Mouse (Mus musculus) hindbrain, embryonic 12.5 days (tissue): ENCODE results near the gene Parp6. TPM values are rescaled to one million over a fixed set of nuclear protein-coding genes. Genes with fewer than 3 reads are reported as not detected.

Source experiments
- ATAC-seq: fragments of 200-750 bp; cut with Nextera tagmentation; 2 replicates; pipeline ENCODE4 v1.8.0; 2017; ENCODE audit warnings: moderate TSS enrichment; ENCODE audit not compliant: low FRiP score
- H3K27ac ChIP-seq: fragments of 300-500 bp; sonication (generic); 2 replicates; pipeline ENCODE4 v1.5.1; 2016; ENCODE audit warnings: mild to moderate bottlenecking
- H3K27me3 ChIP-seq: fragments of 300-500 bp; sonication (generic); 2 replicates; pipeline ENCODE4 v1.6.1; 2016; ENCODE audit warnings: mild to moderate bottlenecking
- H3K36me3 ChIP-seq: fragments of 300-500 bp; sonication (generic); 2 replicates; pipeline ENCODE4 v1.6.1; 2016; ENCODE audit warnings: mild to moderate bottlenecking
- H3K4me1 ChIP-seq: fragments of 300-500 bp; sonication (generic); 2 replicates; pipeline ENCODE4 v1.6.1; 2016
- H3K4me2 ChIP-seq: fragments of 300-500 bp; sonication (generic); replicated peaks from 2 replicates; pipeline ENCODE4 v1.6.1; 2016; ENCODE audit warnings: mild to moderate bottlenecking
- H3K4me3 ChIP-seq: fragments of 300-500 bp; sonication (generic); 2 replicates; pipeline ENCODE4 v1.5.1; 2016; ENCODE audit warnings: mild to moderate bottlenecking
- H3K9ac ChIP-seq: fragments of 300-500 bp; sonication (generic); 2 replicates; pipeline ENCODE4 v1.6.1; 2016; ENCODE audit warnings: mild to moderate bottlenecking, moderate library complexity
- H3K9me3 ChIP-seq: fragments of 300-500 bp; sonication (generic); replicated peaks from 2 replicates; pipeline ENCODE4 v1.6.1; 2016; ENCODE audit warnings: mild to moderate bottlenecking
- WGBS: fragments of 180-500 bp; shearing (Covaris S2); methylation state at CpG from one replicate; pipeline ENCODE4 v1.1.7; 2016; 5-methylcytosine and 5-hydroxymethylcytosine counted together
- polyA plus RNA-seq: library from polyadenylated mRNA; unstranded; fragments of >200 nt; fragmentation: Nextera tagmentation; extraction: Ambion mirVana; gene quantifications from 2 replicates; pipeline ENCODE4 v1.2.1, GENCODE M21; 2016

Gene Parp6
- polyA plus RNA-seq, 1 experiment from 2014 or later = 127 TPM

DNA sequence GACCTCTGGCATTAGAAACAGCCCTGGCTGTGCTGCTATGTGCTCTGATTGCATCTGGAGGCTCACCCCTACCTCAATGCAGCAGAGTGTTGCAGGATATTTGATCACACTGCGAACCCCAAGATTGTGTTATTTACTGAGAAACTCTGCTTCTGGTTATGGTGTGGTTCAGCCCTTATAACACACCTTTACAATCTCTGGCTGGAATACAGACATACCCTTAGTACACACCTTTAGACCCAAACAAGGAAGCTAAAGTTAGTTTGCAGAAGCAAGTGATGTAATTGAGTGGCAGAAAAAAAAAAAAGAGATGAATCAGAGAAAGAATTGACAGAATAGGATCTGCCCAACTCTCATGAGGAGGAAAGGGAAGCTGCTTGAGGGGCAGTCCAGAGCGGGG lies 6.1 kb upstream of the Parp6 start:
- no peak overlapping the region for H3K9ac ChIP-seq
- H3K27me3 ChIP-seq = no peaks in the 10 kb centered on the region
- no peak for ATAC-seq
- H3K27ac ChIP-seq = no peak overlapping the region
- no peaks in the 10 kb centered on the region for H3K4me1 ChIP-seq
- 85% methylated on average over 2 of the region's 2 CpGs for WGBS
- no peaks in the 10 kb centered on the region for H3K36me3 ChIP-seq
- no peak overlapping the region for H3K4me2 ChIP-seq
- H3K4me3 ChIP-seq = no peak overlapping the region
- H3K9me3 ChIP-seq = no peaks in the 10 kb centered on the region

- Histone ChIP-seq H3K4me1 (peaks cover 12% of the 10 kb centered on the region), H3K36me3 (no peaks in the 10 kb centered on the region), H3K4me2 (no peak overlapping the region), H3K4me3 (no peak overlapping the region), H3K27ac (no peak overlapping the region), H3K9ac (no peak overlapping the region), H3K27me3 (no peaks in the 10 kb centered on the region), H3K9me3 (no peaks in the 10 kb centered on the region)
- 91% methylated on average over 2 of the region's 2 CpGs for WGBS
- no peak for ATAC-seq
These were observed 1.3 kb upstream of the Parp6 start for GRCm38 (mm10) chr9:59615797-59616196.

DNA sequence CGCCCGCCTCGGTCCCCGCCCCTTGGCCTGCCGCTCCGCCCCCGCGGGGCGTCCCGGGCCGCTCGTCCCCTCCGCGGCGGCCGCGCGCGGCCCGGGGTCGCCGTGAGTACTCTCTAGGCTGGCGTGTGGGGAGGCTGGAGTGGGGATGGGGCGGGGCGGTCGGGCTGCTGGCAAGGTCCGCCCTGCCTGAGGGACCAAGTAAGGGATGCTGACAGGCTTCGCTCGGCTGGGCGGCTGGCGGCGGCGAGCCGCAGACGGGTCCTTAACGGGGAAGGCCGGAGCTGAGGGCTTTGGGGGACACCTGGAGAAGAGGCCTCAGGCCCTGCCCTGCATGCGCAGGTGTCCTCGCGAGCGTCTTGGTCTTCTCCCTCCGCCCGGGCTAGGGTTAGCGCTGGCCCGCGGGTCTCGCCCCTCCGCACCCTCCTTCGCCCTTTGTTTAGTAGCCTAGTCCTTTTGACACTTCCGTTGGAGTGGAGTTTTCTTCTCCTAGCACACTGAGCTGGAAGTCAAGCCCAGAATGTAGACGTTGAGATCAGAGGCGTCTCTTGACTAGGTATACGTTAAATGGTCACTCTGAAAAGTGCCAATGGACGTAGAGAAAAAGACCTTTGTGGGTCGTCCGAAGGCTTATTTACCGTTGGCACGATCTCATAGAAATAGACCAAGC lies 356 bp downstream of the Parp6 start:
- Histone ChIP-seq H3K36me3 (peaks cover 7% of the 10 kb centered on the region), H3K4me2 (peak overlapping the region; percentile 70), H3K27ac (peak overlapping the region; percentile 95), H3K9ac (peak overlapping the region; percentile 90), H3K9me3 (no peaks in the 10 kb centered on the region), H3K27me3 (no peaks in the 10 kb centered on the region), H3K4me1 (peaks cover 12% of the 10 kb centered on the region), H3K4me3 (peak overlapping the region; percentile 91)
- peak; percentile 77 for ATAC-seq
- under 1% methylated on average over 49 of the region's 58 CpGs for WGBS

DNA sequence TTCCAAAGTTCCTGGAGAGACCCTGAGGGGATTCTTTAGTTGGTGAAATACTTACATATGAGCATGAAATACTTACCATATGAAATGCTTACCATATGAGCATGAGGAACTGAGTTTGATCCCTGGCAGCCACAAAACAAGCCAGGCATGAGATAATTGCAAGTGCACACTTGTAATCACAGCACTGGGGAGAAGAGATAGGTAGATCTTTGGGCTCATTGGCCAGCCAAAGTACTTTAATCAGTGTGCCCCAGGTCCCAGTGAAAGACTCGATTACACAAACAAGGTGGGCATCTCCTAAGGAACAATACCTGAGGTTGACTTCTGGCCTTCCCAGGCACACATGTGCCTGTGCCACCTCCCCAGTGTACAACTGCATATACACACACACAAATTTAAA lies 21.3 kb downstream of the Parp6 start:
- Histone ChIP-seq H3K27me3 (no peaks in the 10 kb centered on the region), H3K4me1 (no peaks in the 10 kb centered on the region), H3K4me3 (no peak overlapping the region), H3K27ac (no peak overlapping the region), H3K9me3 (no peaks in the 10 kb centered on the region), H3K9ac (no peak overlapping the region), H3K4me2 (no peak overlapping the region), H3K36me3 (peaks cover 81% of the 10 kb centered on the region)
- WGBS = 100% methylated on average over 1 of the region's 1 CpGs
- no peak for ATAC-seq

GRCm38 (mm10) chr9:59639936-59640335 lies 22.9 kb downstream of the Parp6 start:
- Histone ChIP-seq H3K4me3 (no peak overlapping the region), H3K9me3 (no peaks in the 10 kb centered on the region), H3K9ac (no peak overlapping the region), H3K27ac (no peak overlapping the region), H3K27me3 (no peaks in the 10 kb centered on the region), H3K4me2 (no peak overlapping the region), H3K36me3 (peaks cover 71% of the 10 kb centered on the region), H3K4me1 (no peaks in the 10 kb centered on the region)
- no peak for ATAC-seq
- WGBS = 93% methylated on average over 4 of the region's 4 CpGs

- Histone ChIP-seq H3K9ac (no peak overlapping the region), H3K4me1 (no peaks in the 10 kb centered on the region), H3K27ac (no peak overlapping the region), H3K27me3 (no peaks in the 10 kb centered on the region), H3K36me3 (peaks cover 64% of the 10 kb centered on the region), H3K9me3 (no peaks in the 10 kb centered on the region), H3K4me3 (no peak overlapping the region), H3K4me2 (no peak overlapping the region)
- WGBS = 87% methylated on average over 2 of the region's 2 CpGs
- no peak for ATAC-seq
These were observed 24.2 kb downstream of the Parp6 start for GRCm38 (mm10) chr9:59641320-59641719.

DNA sequence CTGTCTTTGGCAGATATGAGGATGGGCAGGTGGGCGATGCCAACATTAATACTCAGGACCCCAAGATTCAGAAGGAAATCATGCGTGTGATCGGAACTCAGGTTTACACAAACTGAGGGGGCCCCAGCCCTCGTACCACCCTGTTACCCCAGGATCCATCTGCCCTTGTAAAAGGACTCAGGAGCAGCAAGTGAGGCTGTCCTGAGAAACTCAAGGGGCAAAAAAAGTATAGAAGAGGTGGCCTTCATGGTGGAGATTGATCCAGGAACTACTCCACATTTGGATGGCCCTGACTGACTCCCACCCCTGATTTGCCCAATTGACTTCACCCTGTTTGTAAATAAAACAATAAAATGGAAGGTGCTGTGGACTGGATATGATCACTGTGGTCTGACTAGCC lies 32.8 kb downstream of the Parp6 start:
- WGBS = 97% methylated on average over 4 of the region's 4 CpGs
- peaks cover 49% of the 10 kb centered on the region for H3K36me3 ChIP-seq
- H3K4me3 ChIP-seq = no peak overlapping the region
- ATAC-seq = no peak
- no peak overlapping the region for H3K4me2 ChIP-seq
- H3K27ac ChIP-seq = no peak overlapping the region
- H3K9ac ChIP-seq = no peak overlapping the region
- no peaks in the 10 kb centered on the region for H3K9me3 ChIP-seq
- H3K27me3 ChIP-seq = no peaks in the 10 kb centered on the region
- H3K4me1 ChIP-seq = no peaks in the 10 kb centered on the region

DNA sequence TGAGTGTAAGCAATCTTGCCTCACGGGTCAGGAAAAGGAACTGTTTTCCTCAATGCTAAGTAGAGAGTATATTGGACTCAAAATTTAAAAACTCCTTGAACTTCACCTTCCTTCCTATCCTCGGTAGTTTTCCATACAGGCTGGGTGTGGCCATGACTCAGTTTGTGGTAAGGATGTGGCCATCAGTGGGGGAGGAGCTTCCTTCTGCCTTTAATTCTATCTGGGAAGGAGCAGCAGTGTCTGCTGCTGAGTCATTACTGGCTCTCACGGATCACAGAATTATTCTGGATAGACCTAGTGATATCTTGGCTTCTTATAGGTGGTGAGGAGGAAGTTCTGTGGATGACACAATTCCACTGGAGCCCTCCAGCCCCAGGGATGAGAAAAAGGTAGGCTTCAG lies 36.3 kb downstream of the Parp6 start:
- no peak overlapping the region for H3K27ac ChIP-seq
- no peak overlapping the region for H3K9ac ChIP-seq
- peaks cover 37% of the 10 kb centered on the region for H3K36me3 ChIP-seq
- H3K27me3 ChIP-seq = no peaks in the 10 kb centered on the region
- whole genome bisulfite sequencing = 35% methylated on average over 3 of the region's 3 CpGs
- H3K4me1 ChIP-seq = peaks cover 6% of the 10 kb centered on the region
- ATAC-seq = no peak
- no peaks in the 10 kb centered on the region for H3K9me3 ChIP-seq
- no peak overlapping the region for H3K4me2 ChIP-seq
- H3K4me3 ChIP-seq = no peak overlapping the region

DNA sequence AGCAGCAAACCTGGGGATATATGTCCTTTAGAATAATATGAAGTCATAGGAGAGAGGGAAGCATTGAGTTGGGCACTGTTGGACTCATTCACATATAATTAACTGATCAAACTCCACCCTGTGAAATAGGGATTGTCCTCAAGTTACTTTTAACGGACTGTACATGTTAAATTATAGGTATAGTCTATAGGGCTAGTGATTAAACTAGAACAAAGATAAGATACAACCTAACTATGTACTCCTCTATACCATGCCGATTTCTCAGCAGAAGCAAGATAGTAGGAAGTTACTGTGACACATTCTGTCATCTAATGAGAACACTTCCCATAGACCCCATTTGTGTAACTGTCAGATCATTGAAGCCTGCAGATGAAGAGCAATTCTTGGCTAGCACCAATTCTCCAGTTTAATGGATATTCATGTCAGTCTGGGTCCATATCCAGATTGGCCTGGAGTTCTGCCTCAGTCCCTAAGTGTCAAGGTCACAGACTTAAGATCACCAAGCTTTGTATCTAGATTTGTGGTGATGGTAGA lies 37.4 kb downstream of the Parp6 start:
- Histone ChIP-seq H3K4me2 (no peak overlapping the region), H3K4me3 (no peak overlapping the region), H3K4me1 (peaks cover 18% of the 10 kb centered on the region), H3K9ac (no peak overlapping the region), H3K27ac (no peak overlapping the region), H3K36me3 (peaks cover 25% of the 10 kb centered on the region), H3K27me3 (no peaks in the 10 kb centered on the region), H3K9me3 (no peaks in the 10 kb centered on the region)
- 87% methylated on average over 2 of the region's 2 CpGs for WGBS
- ATAC-seq = no peak

- under 1% methylated on average over 45 of the region's 46 CpGs for WGBS
These were observed 39.0 kb downstream of the Parp6 start, which contains the start of gene Pkm for GRCm38 (mm10) chr9:59655958-59656634. Gene Pkm (plus strand): TSS chr9:59656368.

GRCm38 (mm10) chr9:59656635-59657617 lies 39.8 kb downstream of the Parp6 start:
- ATAC-seq = peak; percentile 71
- Histone ChIP-seq H3K4me3 (peak overlapping the region; percentile 82), H3K36me3 (peaks cover 20% of the 10 kb centered on the region), H3K9ac (peak overlapping the region; percentile 94), H3K4me1 (peaks cover 42% of the 10 kb centered on the region), H3K4me2 (peak overlapping the region; percentile 89), H3K27ac (peak overlapping the region; percentile 99), H3K27me3 (no peaks in the 10 kb centered on the region), H3K9me3 (no peaks in the 10 kb centered on the region)
- under 1% methylated on average over 64 of the region's 65 CpGs for WGBS

More at GRCm38 (mm10) chr9:59655958-59656634, 39.0 kb downstream of the Parp6 start, which contains the start of gene Pkm:
- peak within 1 kb of the TSS; percentile 94 for H3K9ac ChIP-seq
- peaks cover 22% of the 10 kb centered on the region for H3K36me3 ChIP-seq
- H3K9me3 ChIP-seq = no peaks in the 10 kb centered on the region
- H3K4me3 ChIP-seq = peak within 1 kb of the TSS; percentile 82
- peak; percentile 93 for ATAC-seq
- H3K27me3 ChIP-seq = no peaks in the 10 kb centered on the region
- peak within 1 kb of the TSS; percentile 99 for H3K27ac ChIP-seq
- peak within 1 kb of the TSS; percentile 89 for H3K4me2 ChIP-seq
- peaks cover 34% of the 10 kb centered on the region for H3K4me1 ChIP-seq

- no peak for ATAC-seq
- Histone ChIP-seq H3K4me3 (peak overlapping the region; percentile 82), H3K27me3 (no peaks in the 10 kb centered on the region), H3K4me2 (peak overlapping the region; percentile 89), H3K9me3 (no peaks in the 10 kb centered on the region), H3K27ac (peak overlapping the region; percentile 99), H3K36me3 (peaks cover 29% of the 10 kb centered on the region), H3K4me1 (peaks cover 47% of the 10 kb centered on the region), H3K9ac (peak overlapping the region; percentile 94)
- 6% methylated on average over 4 of the region's 4 CpGs for WGBS
These were observed 41.1 kb downstream of the Parp6 start for GRCm38 (mm10) chr9:59658146-59658545.
